In the genomic region with DNA sequence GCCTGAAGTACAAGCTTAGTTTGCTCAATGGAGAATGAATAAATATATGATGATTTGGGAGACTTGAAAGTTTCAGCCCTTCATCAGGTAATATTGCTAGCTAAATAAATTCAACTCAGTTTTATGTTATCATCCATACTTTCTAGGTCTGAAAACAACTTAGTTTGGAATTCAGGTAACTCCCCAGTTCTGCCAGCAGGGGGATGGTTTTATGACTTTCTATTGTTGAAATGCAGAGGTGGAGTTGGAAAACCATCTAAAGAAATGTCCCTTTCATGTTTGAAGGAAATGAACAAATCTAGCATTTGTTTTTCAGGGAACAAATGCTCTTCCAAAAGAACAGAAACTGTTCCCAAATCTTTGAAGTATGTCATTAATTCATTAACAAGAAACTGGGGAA, we compare ENCODE assay signal across 11 mouse cellular contexts.
"Had no signal": no experiment of that assay in that cellular context is flagged by ENCODE, and none has a peak within 500 bp of the region (broad histone marks: within the 10 kb centered on the region; RNA-seq: fewer than 3 reads in every experiment).

No protein-coding gene starts in this region.

- H3K27me3 ChIP-seq: limb, embryonic 15.5 days; liver, embryonic 13.5 days; midbrain, embryonic 12.5 days; neural tube, embryonic 15.5 days had no signal

- H3K9ac ChIP-seq: limb, embryonic 15.5 days; liver, embryonic 13.5 days; midbrain, embryonic 12.5 days; neural tube, embryonic 15.5 days had no signal

- H3K36me3 ChIP-seq: limb, embryonic 15.5 days; liver, embryonic 13.5 days; midbrain, embryonic 12.5 days; neural tube, embryonic 15.5 days had no signal

- H3K4me1 ChIP-seq: limb, embryonic 15.5 days; liver, embryonic 13.5 days had no signal

- H3K27ac ChIP-seq: limb, embryonic 15.5 days; liver, embryonic 13.5 days; midbrain, embryonic 12.5 days; neural tube, embryonic 15.5 days had no signal

- H3K4me3 ChIP-seq: limb, embryonic 15.5 days; liver, embryonic 13.5 days; midbrain, embryonic 12.5 days; myocyte; neural tube, embryonic 15.5 days had no signal

- H3K9me3 ChIP-seq: limb, embryonic 15.5 days; liver, embryonic 13.5 days; midbrain, embryonic 12.5 days; neural tube, embryonic 15.5 days had no signal

- DNase-seq: kidney, adult 11 months; liver, embryonic 13.5 days; lung, adult 18-20 months; lung, postnatal 10 days; right cerebral cortex, adult 18-20 months; thymus, adult 2 months; thymus, postnatal 25 days had no signal

- H3K4me2 ChIP-seq: limb, embryonic 15.5 days; liver, embryonic 13.5 days; midbrain, embryonic 12.5 days; neural tube, embryonic 15.5 days had no signal
